ENCODE assay signal across 10 mouse cellular contexts in genomic region chr8:79396911-79397310, GRCm38 (mm10). TPM values are rescaled to one million over a fixed set of nuclear protein-coding genes. Genes with fewer than 3 reads are reported as not detected.
DNase-seq lines count a peak whose midpoint lies in the region; ATAC-seq and TF ChIP-seq lines count a peak whose summit lies in the region.
"Had no signal": no experiment of that assay in that cellular context is flagged by ENCODE, and none has a peak within 500 bp of the region (broad histone marks: within the 10 kb centered on the region; RNA-seq: fewer than 3 reads in every experiment).

No protein-coding gene starts in this region.

- peak overlapping the region; percentile 95 for H3K4me3 ChIP-seq in gastrocnemius, adult 2 months
- H3K4me3 ChIP-seq in embryonic facial prominence, embryonic 14.5 days (ENCODE audit: low read depth, low read length), result peak overlapping the region; percentile 2; the same call in 1 of the 2 replicates
- H3K4me3 ChIP-seq in hindbrain, embryonic 15.5 days, result peak overlapping the region; percentile 96
- peak overlapping the region; percentile 94 for H3K4me3 ChIP-seq in midbrain, postnatal 0 days (ENCODE audit: low read depth, low read length)

- DNase-seq in gastrocnemius, adult 2 months, result no peak
- no peak for DNase-seq in gastrocnemius, postnatal 14 days
- DNase-seq in embryonic facial prominence, embryonic 14.5 days (ENCODE audit: low spot score), result no peak
- no peak for DNase-seq in midbrain, postnatal 0 days (ENCODE audit: low spot score)
- DNase-seq in adrenal gland, postnatal 25 days, result no peak
- no peak for DNase-seq in adrenal gland, adult 2 months
- no peak for DNase-seq in heart, adult 18-20 months
- DNase-seq: kidney, postnatal 36 days had no signal

- ATAC-seq in embryonic facial prominence, embryonic 14.5 days (ENCODE audit: low read depth), result no peak
- ATAC-seq in hindbrain, embryonic 15.5 days (ENCODE audit: low FRiP score, low read depth), result no peak
- no peak for ATAC-seq in midbrain, postnatal 0 days (ENCODE audit: low FRiP score)

- no peaks in the 10 kb centered on the region for H3K27me3 ChIP-seq in embryonic facial prominence, embryonic 14.5 days (replicated peaks; ENCODE audit: control insufficient read depth, insufficient read depth, low read length)
- no peaks in the 10 kb centered on the region for H3K27me3 ChIP-seq in hindbrain, embryonic 15.5 days
- H3K27me3 ChIP-seq in midbrain, postnatal 0 days (ENCODE audit: insufficient read depth, low read length), result no peaks in the 10 kb centered on the region

- no peak overlapping the region for H3K9ac ChIP-seq in embryonic facial prominence, embryonic 14.5 days (ENCODE audit: low read depth, low read length)
- peak overlapping the region; percentile 97 for H3K9ac ChIP-seq in hindbrain, embryonic 15.5 days
- H3K9ac ChIP-seq in midbrain, postnatal 0 days (replicated peaks; ENCODE audit: low read length, poor library complexity, severe bottlenecking), result 0 out of 2 replicates have a peak overlapping the region, but pooled peaks have one; percentile 42

- peak overlapping the region; percentile 44; the same call in 1 of the 2 replicates for H3K27ac ChIP-seq in gastrocnemius, adult 2 months
- H3K27ac ChIP-seq in embryonic facial prominence, embryonic 14.5 days (replicated peaks; ENCODE audit: low read depth, low read length), result no peak overlapping the region
- H3K27ac ChIP-seq in hindbrain, embryonic 15.5 days (replicated peaks), result peak overlapping the region; percentile 98
- no peak overlapping the region; the same call in 1 of the 2 replicates for H3K27ac ChIP-seq in midbrain, postnatal 0 days (ENCODE audit: low read depth, low read length)
- H3K27ac ChIP-seq: macrophage had no signal

- H3K4me1 ChIP-seq in embryonic facial prominence, embryonic 14.5 days (ENCODE audit: control insufficient read depth, insufficient read depth, low read length), result 0 out of 2 replicates have a peak, but pooled peaks cover 14% of the 10 kb centered on the region
- peaks cover 62% of the 10 kb centered on the region for H3K4me1 ChIP-seq in hindbrain, embryonic 15.5 days (replicated peaks)
- H3K4me1 ChIP-seq in midbrain, postnatal 0 days (ENCODE audit: insufficient read depth, low read length), result peaks cover 10% of the 10 kb centered on the region

- intact Hi-C loops in gastrocnemius, adult 2 months (cut with DNase I), result loop anchor here (5.0 kb wide), 1 partner anchor 45 kb away; no protein-coding TSS in a partner anchor
- intact Hi-C loops in gastrocnemius, postnatal 14 days (cut with DNase I; ENCODE audit: low total_unique reads), result no loop called here

- no peaks in the 10 kb centered on the region for H3K36me3 ChIP-seq in embryonic facial prominence, embryonic 14.5 days (ENCODE audit: control insufficient read depth, insufficient read depth, low read length)
- H3K36me3 ChIP-seq in hindbrain, embryonic 15.5 days, result no peaks in the 10 kb centered on the region
- no peaks in the 10 kb centered on the region for H3K36me3 ChIP-seq in midbrain, postnatal 0 days (ENCODE audit: insufficient read depth, low read length)

- TF ChIP-seq CTCF in gastrocnemius, adult 2 months (IDR thresholded peaks at IDR 0.05), result no peak
- no peak for TF ChIP-seq CTCF in midbrain, postnatal 0 days (IDR thresholded peaks at IDR 0.05)

- peak overlapping the region; percentile 55; the same call in 1 of the 2 replicates for H3K4me2 ChIP-seq in embryonic facial prominence, embryonic 14.5 days (ENCODE audit: low read depth, low read length)
- H3K4me2 ChIP-seq in hindbrain, embryonic 15.5 days, result peak overlapping the region; percentile 62
- H3K4me2 ChIP-seq in midbrain, postnatal 0 days (ENCODE audit: low read depth, low read length, poor library complexity, severe bottlenecking), result peak overlapping the region; percentile 66

- 52% methylated on average over 6 of the region's 6 CpGs for WGBS in embryonic facial prominence, embryonic 14.5 days
- WGBS in hindbrain, embryonic 15.5 days, result 26% methylated on average over 6 of the region's 6 CpGs
- WGBS in midbrain, postnatal 0 days, result 29% methylated on average over 6 of the region's 6 CpGs

- no peaks in the 10 kb centered on the region for H3K9me3 ChIP-seq in embryonic facial prominence, embryonic 14.5 days (ENCODE audit: control insufficient read depth, low read length)
- H3K9me3 ChIP-seq in hindbrain, embryonic 15.5 days, result no peaks in the 10 kb centered on the region
- H3K9me3 ChIP-seq in midbrain, postnatal 0 days (ENCODE audit: low read length), result no peaks in the 10 kb centered on the region

RNA-seq across cellular contexts. Expression of gene Smad1, which starts 2.4 kb away (rescaled TPM):
- total RNA-seq in gastrocnemius, adult 2 months (2021), result 1 to 10 TPM; 8.9 to 9.5 TPM
- 10 to 100 TPM; 21.2 to 22.5 TPM for total RNA-seq in gastrocnemius, postnatal 14 days (2021)
- 59.4 and 64.7 TPM in 2 replicates for polyA plus RNA-seq in embryonic facial prominence, embryonic 14.5 days (2014; fragmentation: Nextera tagmentation; extraction: Ambion mirVana)
- 57.6 and 62.9 TPM in 2 replicates for polyA plus RNA-seq in hindbrain, embryonic 15.5 days (2015; fragmentation: Nextera tagmentation; extraction: Ambion mirVana)
- total RNA-seq in midbrain, postnatal 0 days (2014; rRNA removed), result 75.6 and 78.8 TPM in 2 replicates
- 49.1 and 52.5 TPM in 2 replicates for polyA plus RNA-seq in midbrain, postnatal 0 days (2015; fragmentation: Nextera tagmentation; extraction: Ambion mirVana)
- 29.8 and 30.5 TPM in 2 replicates for total RNA-seq in adrenal gland, postnatal 25 days (2021)
- 10 to 100 TPM; 24.2 to 30.4 TPM for total RNA-seq in adrenal gland, adult 2 months (2021)
- polyA plus RNA-seq in adrenal gland, adult 2 months (2012; rRNA removed), result 41.3 and 45.2 TPM in 2 replicates
- 10 to 100 TPM; 13.2 to 14.7 TPM for total RNA-seq in heart, adult 18-20 months (2021)

Comparison
In these comparisons a context has a peak if more than half of its experiments do, and no peak if none do; other contexts are left out.
1. H3K27ac ChIP-seq: peak in gastrocnemius, adult 2 months (single experiment) and hindbrain, embryonic 15.5 days (single experiment); none in embryonic facial prominence, embryonic 14.5 days (single experiment) and midbrain, postnatal 0 days (single experiment).
2. H3K4me3 ChIP-seq: peak in every context shown above with its lines; median percentile 96 in hindbrain, embryonic 15.5 days; 95 in gastrocnemius, adult 2 months; 94 in midbrain, postnatal 0 days; 2 in embryonic facial prominence, embryonic 14.5 days.
3. Peak in every context shown above with its lines, with median percentiles within 50 percentile points of each other: H3K4me2 ChIP-seq.